Mouse (Mus musculus) embryonic fibroblast, embryonic 13.5 days (primary cell): ENCODE measurements around the gene Mamld1. TPM values are rescaled to one million over a fixed set of nuclear protein-coding genes. Genes with fewer than 3 reads are reported as not detected.

Experiments
- H3K27ac ChIP-seq: 2 replicates; pipeline ENCODE4 v1.5.1; 2012; ENCODE audit warnings: low read length, control low read depth, inconsistent platforms; ENCODE audit not compliant: insufficient read depth
- H3K4me1 ChIP-seq: 2 replicates; pipeline ENCODE4 v1.6.1; 2011; ENCODE audit warnings: low read length; ENCODE audit not compliant: control insufficient read depth, insufficient read depth
- H3K4me3 ChIP-seq: 2 replicates; pipeline ENCODE4 v1.5.1; 2011; ENCODE audit warnings: mild to moderate bottlenecking, control low read depth, low read length; ENCODE audit not compliant: insufficient read depth
- CTCF ChIP-seq: IDR thresholded peaks from 2 replicates; pipeline ENCODE4 v1.5.1; 2011; ENCODE audit warnings: mild to moderate bottlenecking, control low read depth, low read length, moderate library complexity, borderline replicate concordance; ENCODE audit not compliant: insufficient read depth
- POLR2A ChIP-seq: IDR thresholded peaks from 2 replicates; pipeline ENCODE4 v1.6.1; 2011; ENCODE audit warnings: low read depth, mild to moderate bottlenecking, control low read depth, low read length, moderate library complexity
- polyA plus RNA-seq: library from polyadenylated mRNA; stranded (reverse); fragments of >200 nt; gene quantifications from 2 replicates; pipeline ENCODE4 v1.2.4, GENCODE M21; 2011; ENCODE audit warnings: low read depth; ENCODE audit not compliant: missing spikeins, insufficient read length

Mamld1 gene
- polyA plus RNA-seq, 1 experiment: 6.0 TPM

DNA sequence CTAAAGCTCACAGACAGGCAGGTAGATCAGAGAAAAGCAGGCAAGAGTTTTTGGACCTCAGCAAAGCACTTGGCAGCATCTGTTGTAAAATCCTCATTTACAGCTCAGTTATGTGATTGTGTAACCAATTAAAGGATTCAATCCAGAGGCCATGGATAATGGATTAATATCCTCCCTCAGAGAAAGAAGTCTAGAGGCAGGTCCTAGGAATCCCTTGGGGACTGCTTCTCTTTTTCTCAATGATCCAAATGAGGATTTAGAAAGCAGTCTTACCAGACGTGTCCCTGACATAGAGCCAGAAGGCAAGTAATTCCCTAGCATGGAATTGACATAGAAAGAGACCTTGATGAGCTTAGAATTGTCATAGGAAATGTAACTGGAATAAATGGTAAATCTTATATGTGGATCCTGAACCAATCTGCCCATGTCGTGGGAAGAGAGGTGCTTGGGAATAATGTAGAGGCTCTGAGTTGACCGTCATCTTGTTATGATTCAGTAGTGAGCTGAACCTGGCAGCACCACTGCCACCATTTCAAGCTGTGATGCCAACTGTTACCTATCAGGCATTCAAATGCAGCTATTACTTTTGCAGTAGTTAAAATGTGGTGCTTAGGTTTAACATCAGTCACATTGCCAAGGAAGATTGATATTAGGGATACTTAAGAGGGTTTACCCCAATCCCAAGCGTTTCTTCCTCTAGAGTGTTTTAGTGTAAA lies 35.2 kb downstream of the Mamld1 start:
- Histone ChIP-seq H3K27ac (no peak overlapping the region), H3K4me1 (no peaks in the 10 kb centered on the region), H3K4me3 (no peak overlapping the region)
- no peak for TF ChIP-seq POLR2A
- TF ChIP-seq CTCF: no peak

DNA sequence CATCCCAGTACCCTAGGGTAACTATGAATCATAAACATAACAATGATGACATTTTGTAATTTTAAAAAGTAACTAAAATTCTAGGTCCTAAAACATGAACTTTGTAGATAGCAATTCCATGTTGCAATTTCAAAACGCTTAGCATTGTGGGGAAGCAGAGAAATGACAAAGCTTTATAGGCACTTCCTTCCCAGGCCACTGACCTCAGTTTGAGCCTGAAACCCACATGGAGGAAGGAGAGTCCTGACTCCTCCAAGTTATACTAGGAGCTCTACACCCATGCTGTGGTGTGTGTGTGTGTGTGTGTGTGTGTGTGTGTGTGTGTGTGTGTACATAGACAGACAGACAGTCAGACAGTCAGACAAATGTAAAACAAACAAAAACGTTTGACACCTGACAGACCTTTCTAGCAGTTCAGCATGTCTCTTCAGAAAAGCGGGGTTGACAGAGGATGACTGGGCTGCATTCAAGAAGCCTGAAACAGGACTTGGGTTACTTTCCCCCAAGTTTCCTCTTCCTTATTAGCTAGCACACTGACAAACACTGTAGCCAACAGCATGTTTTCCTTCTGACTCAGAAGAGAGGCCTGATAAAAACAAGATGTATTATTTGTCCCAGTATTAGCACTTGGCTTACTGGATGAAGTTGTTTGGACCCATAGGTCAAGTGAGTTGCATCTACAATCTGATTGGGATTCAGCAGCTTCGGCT lies 37.5 kb downstream of the Mamld1 start:
- no peak for TF ChIP-seq CTCF
- TF ChIP-seq POLR2A: no peak
- Histone ChIP-seq H3K27ac (peak overlapping the region; percentile 91), H3K4me1 (no peaks in the 10 kb centered on the region), H3K4me3 (no peak overlapping the region)

DNA sequence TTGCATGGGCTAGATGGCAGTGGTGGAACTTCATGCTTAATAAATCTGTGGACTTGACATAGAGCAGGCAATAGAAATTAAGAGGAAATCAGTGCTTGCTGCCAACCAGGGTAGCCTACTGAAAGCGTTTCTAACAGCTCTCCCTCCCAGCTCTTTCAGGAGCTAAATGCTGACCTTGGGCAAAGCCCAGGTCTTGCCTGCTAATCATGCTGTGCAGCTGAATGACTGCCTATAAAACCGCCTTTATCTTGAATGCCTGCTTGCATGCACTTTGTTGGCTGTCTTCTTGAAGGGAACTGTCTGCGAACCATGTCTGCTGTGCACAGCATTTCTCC lies 38.0 kb downstream of the Mamld1 start:
- no peak for TF ChIP-seq CTCF
- no peak for TF ChIP-seq POLR2A
- no peak overlapping the region for H3K4me3 ChIP-seq
- no peaks in the 10 kb centered on the region for H3K4me1 ChIP-seq
- no peak overlapping the region for H3K27ac ChIP-seq

DNA sequence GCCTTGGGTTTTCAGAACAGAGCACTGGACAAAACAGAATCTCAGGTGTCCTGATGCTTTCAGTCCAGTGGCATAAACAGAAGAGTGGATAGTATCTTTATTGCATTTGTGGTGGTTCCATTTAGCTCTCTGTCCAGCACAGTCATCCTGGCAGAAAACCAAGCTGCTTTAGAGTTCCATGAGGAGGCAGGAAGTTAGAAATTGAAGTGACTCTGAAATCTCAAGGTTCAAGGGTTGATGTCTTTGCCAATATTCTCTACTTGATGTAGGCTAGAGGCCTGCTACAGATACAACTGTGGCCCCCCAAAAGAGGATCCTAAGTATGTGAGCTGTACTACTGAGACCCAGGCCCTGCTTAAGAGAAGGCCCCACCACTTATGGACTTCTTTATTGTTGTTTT lies 55.8 kb downstream of the Mamld1 start:
- Histone ChIP-seq H3K4me1 (no peaks in the 10 kb centered on the region), H3K27ac (no peak overlapping the region), H3K4me3 (no peak overlapping the region)
- no peak for TF ChIP-seq POLR2A
- no peak for TF ChIP-seq CTCF

DNA sequence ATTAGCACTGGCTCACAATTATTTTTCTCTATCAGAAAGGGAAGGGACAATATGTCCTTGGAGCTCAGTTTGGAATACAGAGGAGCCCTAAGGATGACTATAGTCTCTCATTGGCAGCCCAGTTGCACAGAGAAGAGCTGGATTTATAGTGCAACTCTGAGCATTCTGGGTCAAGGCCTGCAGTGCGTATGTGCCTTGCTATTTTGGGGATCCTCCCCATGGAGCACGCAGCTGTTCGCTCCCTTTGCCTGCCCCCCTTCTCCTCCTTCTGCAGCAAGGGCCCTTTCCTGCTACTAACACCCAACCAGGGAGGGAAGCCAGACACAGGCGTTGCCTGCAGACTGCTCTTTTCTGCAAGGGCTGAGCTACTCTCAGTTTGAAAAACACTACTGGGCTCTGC lies 56.3 kb downstream of the Mamld1 start:
- H3K4me3 ChIP-seq: no peak overlapping the region
- no peak overlapping the region for H3K27ac ChIP-seq
- no peaks in the 10 kb centered on the region for H3K4me1 ChIP-seq
- no peak for TF ChIP-seq CTCF
- no peak for TF ChIP-seq POLR2A

DNA sequence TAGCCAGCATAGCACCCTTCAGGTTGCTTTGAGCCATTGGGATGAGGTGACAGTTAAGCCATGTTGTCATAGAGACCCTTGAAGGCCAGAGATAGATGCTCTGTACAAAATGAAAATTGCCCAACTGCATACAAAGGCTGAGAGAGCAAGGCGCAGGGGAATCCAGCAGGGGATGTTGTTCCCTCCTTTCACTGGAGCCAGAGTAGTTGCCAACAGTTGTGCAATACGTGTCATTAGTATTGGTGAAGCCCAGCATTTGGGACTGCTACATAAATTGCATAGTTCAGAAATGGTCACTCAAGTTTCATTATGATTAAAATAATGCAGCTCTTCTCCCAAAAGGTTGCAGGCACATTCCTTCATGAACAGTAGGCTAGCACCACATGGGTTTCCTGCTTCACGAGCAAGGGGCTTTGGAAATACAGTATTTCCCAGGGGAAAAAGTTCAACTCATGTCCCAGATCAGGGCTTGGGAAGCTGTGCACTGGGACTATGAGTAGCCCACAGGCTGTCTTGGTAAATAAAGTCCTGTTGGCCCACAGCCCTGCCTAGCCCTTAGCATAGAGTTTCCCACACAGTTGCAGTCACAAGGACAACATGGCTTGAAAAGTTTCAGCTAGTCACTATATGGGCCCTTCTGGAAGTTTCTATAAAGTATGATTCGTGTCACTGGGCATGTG lies 58.1 kb downstream of the Mamld1 start:
- H3K4me1 ChIP-seq: no peaks in the 10 kb centered on the region
- TF ChIP-seq POLR2A: no peak
- TF ChIP-seq CTCF: no peak
- H3K27ac ChIP-seq: no peak overlapping the region
- H3K4me3 ChIP-seq: no peak overlapping the region

DNA sequence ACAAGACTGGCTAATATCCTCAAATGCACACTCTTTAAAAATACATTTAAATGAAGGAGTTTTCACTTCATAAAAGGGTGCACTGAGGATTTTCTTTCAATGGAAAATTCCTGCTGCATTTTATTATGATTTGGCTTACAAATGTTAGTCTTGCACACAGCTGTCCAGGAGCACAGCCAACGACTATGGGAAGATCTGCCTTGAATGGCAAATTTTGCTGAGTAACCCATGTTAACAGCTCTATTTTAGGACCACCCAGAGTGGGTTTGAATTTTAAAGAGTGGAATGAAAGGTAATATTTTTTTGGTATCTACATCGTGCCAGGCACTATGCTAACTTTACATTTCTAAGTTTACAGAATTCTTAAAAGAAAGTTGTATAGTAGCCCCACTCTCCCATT lies 60.3 kb downstream of the Mamld1 start:
- H3K4me1 ChIP-seq: no peaks in the 10 kb centered on the region
- H3K4me3 ChIP-seq: no peak overlapping the region
- no peak overlapping the region for H3K27ac ChIP-seq
- no peak for TF ChIP-seq POLR2A
- no peak for TF ChIP-seq CTCF

DNA sequence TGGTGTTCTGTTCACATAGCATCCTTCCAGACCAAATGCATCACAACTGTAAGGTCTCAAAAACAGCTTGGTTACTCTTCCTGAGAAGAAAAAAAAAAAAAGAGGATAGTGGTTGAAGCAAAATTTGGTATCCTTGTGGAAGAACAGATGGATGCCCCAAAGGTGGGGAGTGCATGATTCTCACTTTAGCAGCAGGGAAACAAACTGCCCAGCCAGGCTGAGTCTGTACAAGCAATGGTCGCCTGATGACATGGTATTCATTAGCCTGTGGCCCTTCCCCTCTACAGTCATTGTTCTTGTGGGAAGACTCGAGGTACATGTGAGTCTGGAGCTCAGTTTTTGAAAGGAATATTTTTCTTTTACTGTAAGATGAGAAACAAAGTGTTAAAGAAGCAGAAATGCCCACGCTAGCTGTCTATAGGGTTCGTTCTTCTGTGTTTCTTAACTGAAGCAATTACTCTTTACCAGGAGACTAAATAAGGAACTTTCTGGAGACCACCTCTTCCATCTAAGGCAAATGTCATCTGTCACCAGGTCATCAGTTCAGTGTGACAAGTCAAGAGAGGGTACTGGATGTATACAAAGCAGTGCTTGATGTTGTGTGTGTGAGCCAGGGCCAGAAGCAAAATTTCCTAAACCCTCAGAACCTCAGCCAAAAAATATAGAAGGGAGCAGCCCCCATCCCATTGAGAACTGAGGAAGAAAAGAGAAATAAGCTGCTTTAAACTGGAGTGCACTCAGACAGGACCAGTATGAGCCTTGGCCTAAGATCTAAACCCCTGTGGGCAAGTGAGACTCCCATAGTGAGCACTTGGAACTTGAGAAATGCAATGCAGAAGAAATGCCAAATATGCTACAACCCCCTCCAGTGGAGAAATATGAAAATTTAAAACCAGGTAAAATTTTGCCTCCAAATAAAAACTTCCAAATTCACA lies 72.6 kb downstream of the Mamld1 start:
- TF ChIP-seq POLR2A: no peak
- TF ChIP-seq CTCF: no peak
- H3K27ac ChIP-seq: no peak overlapping the region
- H3K4me1 ChIP-seq: no peaks in the 10 kb centered on the region
- no peak overlapping the region for H3K4me3 ChIP-seq

DNA sequence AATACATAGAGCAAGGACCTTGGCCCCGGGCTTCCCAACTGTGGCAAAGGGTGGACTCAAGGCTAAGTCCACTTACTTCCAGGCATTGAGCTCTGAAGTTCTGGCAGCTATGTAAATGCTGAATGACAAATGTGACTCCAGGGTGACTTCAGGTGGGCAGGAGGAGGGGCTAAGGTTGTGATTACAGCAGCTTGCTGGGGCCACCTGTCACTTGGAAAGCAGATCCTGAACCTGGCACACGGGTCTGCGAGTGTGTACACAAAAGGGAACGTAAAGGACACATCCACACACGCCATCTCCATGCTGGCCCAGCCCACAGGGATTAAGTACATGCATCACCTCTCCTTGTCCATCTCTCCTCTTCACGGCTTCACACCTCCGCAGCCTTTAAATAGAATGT lies 75.0 kb downstream of the Mamld1 start:
- Histone ChIP-seq H3K27ac (no peak overlapping the region), H3K4me3 (no peak overlapping the region), H3K4me1 (no peaks in the 10 kb centered on the region)
- TF ChIP-seq CTCF (no peak), POLR2A (no peak)

DNA sequence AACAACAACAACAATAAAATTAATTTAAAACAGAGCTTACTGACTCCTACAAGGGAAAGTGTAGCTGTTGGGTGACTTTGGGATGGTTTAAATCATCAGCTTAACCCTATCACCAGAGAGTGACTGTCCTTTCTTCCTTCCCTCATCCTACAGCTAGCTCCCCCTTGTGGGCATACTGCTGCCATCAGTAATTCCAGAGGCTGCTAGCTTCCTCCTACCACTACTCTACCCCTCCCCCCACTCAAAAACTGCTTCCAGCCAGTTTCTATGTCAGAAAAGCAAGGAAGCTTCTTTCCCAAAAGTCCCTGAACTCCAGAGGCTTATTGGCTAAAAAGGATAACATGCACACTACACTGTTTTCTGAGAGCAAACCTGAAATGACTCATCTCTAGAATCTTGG lies 81.4 kb downstream of the Mamld1 start:
- Histone ChIP-seq H3K4me3 (no peak overlapping the region), H3K4me1 (no peaks in the 10 kb centered on the region), H3K27ac (no peak overlapping the region)
- TF ChIP-seq POLR2A (no peak), CTCF (no peak)
